Mouse (Mus musculus) CH12.LX (cell line): ENCODE data around the gene Cd3e. TPM values are rescaled to one million over a fixed set of nuclear protein-coding genes. Genes with fewer than 3 reads are reported as not detected.

ENCODE experiments used
- DNase-seq: peaks from one replicate; pipeline ENCODE4 v3.0.0-alpha.2; 2013; ENCODE audit errors: extremely low read depth
- H3K27ac ChIP-seq: 2 replicates; pipeline ENCODE4 v1.5.1; 2012; ENCODE audit warnings: low read depth, mild to moderate bottlenecking, control low read depth, moderate library complexity; ENCODE audit not compliant: insufficient read depth
- H3K27me3 ChIP-seq: replicated peaks from 2 replicates; pipeline ENCODE3; 2012; ENCODE audit warnings: inconsistent platforms
- H3K36me3 ChIP-seq, 2 experiments: replicated peaks in 1 of 2; 2 replicates each; pipeline versions ENCODE3 to v1.6.1; 2012; ENCODE audit warnings: inconsistent platforms in 1 of 2, low read length in 1 of 2, mild to moderate bottlenecking in 1 of 2, mixed read lengths in 1 of 2, moderate library complexity in 1 of 2; ENCODE audit not compliant: control insufficient read depth in 1 of 2, insufficient read depth in 1 of 2
- H3K4me1 ChIP-seq, 2 experiments: 2 replicates each; pipeline ENCODE4 v1.6.1; 2012; ENCODE audit warnings: inconsistent platforms in 1 of 2, moderate library complexity in 1 of 2; ENCODE audit not compliant: insufficient read depth in 2 of 2, control insufficient read depth in 1 of 2
- H3K4me2 ChIP-seq: 2 replicates; pipeline ENCODE4 v1.6.1; 2012; ENCODE audit warnings: low read depth, mild to moderate bottlenecking, control low read depth; ENCODE audit not compliant: poor library complexity, insufficient read depth, severe bottlenecking
- H3K4me3 ChIP-seq, 3 experiments: fragments of 150-350 bp in 1 of 3; sonication (generic) in 1 of 3; replicated peaks in 1 of 3; 2 replicates each; pipeline versions ENCODE3 to v1.5.1; 2011 to 2012; ENCODE audit warnings: low read depth in 2 of 3, low read length in 2 of 3, mild to moderate bottlenecking in 2 of 3, moderate library complexity in 2 of 3, control low read depth in 1 of 3, improper control_type of control experiment in 1 of 3, inconsistent platforms in 1 of 3, mixed read lengths in 1 of 3; ENCODE audit not compliant: poor library complexity in 1 of 3
- H3K79me2 ChIP-seq: replicated peaks from 2 replicates; pipeline ENCODE4 v1.6.1; 2012; ENCODE audit warnings: mild to moderate bottlenecking, moderate library complexity; ENCODE audit not compliant: control insufficient read depth, poor library complexity, insufficient read depth, severe bottlenecking; ENCODE audit errors: extremely low read depth
- H3K9ac ChIP-seq: 2 replicates; pipeline ENCODE4 v1.6.1; 2012; ENCODE audit warnings: low read depth, mild to moderate bottlenecking, control low read depth, moderate library complexity; ENCODE audit not compliant: insufficient read depth
- H3K9me3 ChIP-seq: replicated peaks from 2 replicates; pipeline ENCODE3; 2012; ENCODE audit warnings: low read length, inconsistent platforms, mixed read lengths
- BHLHE40 ChIP-seq: IDR thresholded peaks from 2 replicates; pipeline ENCODE4 v1.6.1; 2011; ENCODE audit warnings: mild to moderate bottlenecking, low read depth, low read length, improper control_type of control experiment
- CTCF ChIP-seq, 2 experiments: IDR thresholded peaks in 1 of 2; conservative IDR thresholded peaks in 1 of 2; 2 replicates each; pipeline ENCODE4 v1.5.1; 2011 to 2012; ENCODE audit warnings: low read depth in 2 of 2, low read length in 2 of 2, improper control_type of control experiment in 1 of 2, inconsistent platforms in 1 of 2, mild to moderate bottlenecking in 1 of 2, moderate library complexity in 1 of 2
- ELF1 ChIP-seq: IDR thresholded peaks from 2 replicates; pipeline ENCODE4 v1.6.1; 2014; ENCODE audit warnings: low read depth, mild to moderate bottlenecking, inconsistent platforms, low read length, improper control_type of control experiment
- EP300 ChIP-seq: IDR thresholded peaks from 2 replicates; pipeline ENCODE4 v1.6.1; 2011; ENCODE audit warnings: low read length, improper control_type of control experiment
- GABPA ChIP-seq: IDR thresholded peaks from 2 replicates; pipeline ENCODE4 v1.6.1; 2012; ENCODE audit warnings: low read depth, low read length, improper control_type of control experiment, inconsistent platforms; ENCODE audit not compliant: insufficient replicate concordance
- HCFC1 ChIP-seq: IDR thresholded peaks from 2 replicates; pipeline ENCODE4 v1.6.1; 2012; ENCODE audit warnings: low read depth, mild to moderate bottlenecking, inconsistent platforms, low read length, improper control_type of control experiment
- IRF4 ChIP-seq: IDR thresholded peaks from 2 replicates; pipeline ENCODE4 v1.6.1; 2014; ENCODE audit warnings: low read depth, mild to moderate bottlenecking, inconsistent platforms, low read length, improper control_type of control experiment
- JUN ChIP-seq: IDR thresholded peaks from 2 replicates; pipeline ENCODE4 v1.6.1; 2011; ENCODE audit warnings: low read depth, mild to moderate bottlenecking, low read length, improper control_type of control experiment, moderate library complexity; ENCODE audit not compliant: insufficient read depth
- JUND ChIP-seq: conservative IDR thresholded peaks from 2 replicates; pipeline ENCODE4 v1.6.1; 2011; ENCODE audit warnings: low read depth, low read length, improper control_type of control experiment
- KAT2A ChIP-seq: IDR thresholded peaks from 2 replicates; pipeline ENCODE4 v1.6.1; 2012; ENCODE audit warnings: low read length, improper control_type of control experiment, inconsistent platforms; ENCODE audit not compliant: insufficient replicate concordance
- MAFK ChIP-seq: IDR thresholded peaks from 2 replicates; pipeline ENCODE4 v1.6.1; 2011; ENCODE audit warnings: low read length, improper control_type of control experiment; ENCODE audit not compliant: insufficient replicate concordance
- MAX ChIP-seq: IDR thresholded peaks from 2 replicates; pipeline ENCODE4 v1.6.1; 2011; ENCODE audit warnings: low read length, improper control_type of control experiment
- MAZ ChIP-seq: IDR thresholded peaks from 2 replicates; pipeline ENCODE4 v1.6.1; 2012; ENCODE audit warnings: low read depth, mild to moderate bottlenecking, inconsistent platforms, low read length, improper control_type of control experiment, moderate library complexity
- MEF2A ChIP-seq: IDR thresholded peaks from 2 replicates; pipeline ENCODE4 v1.6.1; 2014; ENCODE audit warnings: low read depth, mild to moderate bottlenecking, inconsistent platforms, low read length, improper control_type of control experiment, borderline replicate concordance
- MXI1 ChIP-seq: IDR thresholded peaks from 2 replicates; pipeline ENCODE4 v1.6.1; 2011; ENCODE audit warnings: mild to moderate bottlenecking, low read depth, low read length, improper control_type of control experiment
- NELFE ChIP-seq: IDR thresholded peaks from 2 replicates; pipeline ENCODE4 v1.6.1; 2011; ENCODE audit warnings: low read depth, low read length, improper control_type of control experiment
- PAX5 ChIP-seq: IDR thresholded peaks from 2 replicates; pipeline ENCODE4 v1.6.1; 2012; ENCODE audit warnings: low read length, inconsistent platforms, mixed read lengths
- POLR2A ChIP-seq: IDR thresholded peaks from 2 replicates; pipeline ENCODE4 v1.6.1; 2011; ENCODE audit warnings: low read depth, mild to moderate bottlenecking, improper control_type of control experiment, low read length
- POLR2AphosphoS2 ChIP-seq: IDR thresholded peaks from 2 replicates; pipeline ENCODE4 v1.6.1; 2011; ENCODE audit warnings: low read depth, low read length, improper control_type of control experiment
- RAD21 ChIP-seq: IDR thresholded peaks from 2 replicates; pipeline ENCODE4 v1.6.1; 2011; ENCODE audit warnings: low read depth, mild to moderate bottlenecking, low read length, improper control_type of control experiment, moderate library complexity
- RCOR1 ChIP-seq: conservative IDR thresholded peaks from 2 replicates; pipeline ENCODE4 v1.6.1; 2012; ENCODE audit warnings: low read depth, mild to moderate bottlenecking, inconsistent platforms, low read length, improper control_type of control experiment
- TCF12 ChIP-seq: IDR thresholded peaks from 2 replicates; pipeline ENCODE4 v1.6.1; 2014; ENCODE audit warnings: low read depth, mild to moderate bottlenecking, inconsistent platforms, low read length, improper control_type of control experiment
- USF1 ChIP-seq: IDR thresholded peaks from 2 replicates; pipeline ENCODE4 v1.6.1; 2014; ENCODE audit warnings: low read depth, mild to moderate bottlenecking, inconsistent platforms, low read length, improper control_type of control experiment
- ZKSCAN1 ChIP-seq: IDR thresholded peaks from 2 replicates; pipeline ENCODE4 v1.6.1; 2012; ENCODE audit warnings: low read depth, inconsistent platforms, low read length, improper control_type of control experiment, borderline replicate concordance
- ZNF384 ChIP-seq: IDR thresholded peaks from 2 replicates; pipeline ENCODE4 v1.6.1; 2012; ENCODE audit warnings: low read depth, low read length, improper control_type of control experiment, inconsistent platforms
- dilution Hi-C: fragments of 300-500 bp; cut with MboI; formaldehyde crosslinking; loops from 2 replicates; pipeline ENCODE4 v1.14.3; 2020; ENCODE audit warnings: low sequenced_read_pairs; ENCODE audit not compliant: extremely low pct_unique_long_range_greater_than_20kb, extremely low pct_ligation_motif_present
- in situ Hi-C: fragments of 300-500 bp; cut with MboI; formaldehyde crosslinking; loops from 3 replicates; pipeline ENCODE4 v1.14.3; 2019; ENCODE audit warnings: low sequenced_read_pairs, low pct_ligation_motif_present, low pct_unique_long_range_greater_than_20kb, mixed read lengths
- polyA plus RNA-seq: library from polyadenylated mRNA; unstranded; fragments of >175 nt; gene quantifications from 2 replicates; pipeline ENCODE4 v1.2.1, GENCODE M21; 2012; ENCODE audit warnings: low read depth; ENCODE audit not compliant: insufficient read length
- total RNA-seq, 2 experiments: library from RNA; depleted of rRNA; stranded (reverse); fragments of 300-350 nt in 1 of 2; fragments of >200 nt in 1 of 2; gene quantifications; 2 replicates each; pipeline ENCODE4 v1.2.3; 2012 to 2014

Cd3e gene
- total and polyA plus RNA-seq, 3 experiments: not detected

DNA sequence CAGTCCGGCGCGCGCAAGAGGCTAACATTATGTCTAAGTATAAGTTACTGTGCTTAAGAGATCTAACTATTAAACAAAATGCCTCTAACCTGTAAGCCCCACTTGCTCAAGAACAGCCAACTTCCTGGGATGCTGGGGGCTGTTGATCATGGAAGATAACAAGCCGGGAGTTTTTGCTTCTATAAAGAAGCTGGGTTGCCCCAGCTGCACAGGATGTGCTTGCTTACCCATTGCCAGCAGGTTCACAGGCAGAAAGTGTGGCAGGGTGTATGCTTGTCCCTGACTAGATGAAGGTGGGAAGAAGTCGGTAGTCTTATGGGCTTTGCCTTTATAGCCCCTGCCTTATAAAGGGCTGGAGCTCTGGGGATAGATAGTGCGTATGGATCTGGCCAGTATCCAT is 12.8 kb downstream of the Cd3e start:
- Histone ChIP-seq H3K79me2 (no peaks in the 10 kb centered on the region), H3K27me3 (no peaks in the 10 kb centered on the region), H3K4me1 (peaks cover 7 to 16% of the 10 kb centered on the region in 2 experiments; a peak in 3 of 4 replicates), H3K27ac (no peak overlapping the region), H3K4me3 (no peak overlapping the region), H3K36me3 (no peaks in the 10 kb centered on the region), H3K9me3 (no peaks in the 10 kb centered on the region), H3K4me2 (no peak overlapping the region), H3K9ac (no peak overlapping the region)
- in situ Hi-C loops: no loop called here
- dilution Hi-C loops: no loop called here
- TF ChIP-seq NELFE (no peak), JUN (no peak), POLR2A (no peak), JUND (no peak), RCOR1 (no peak), HCFC1 (no peak), PAX5 (no peak), ELF1 (no peak), EP300 (no peak), KAT2A (no peak), ZNF384 (no peak), POLR2AphosphoS2 (no peak), USF1 (no peak)
- DNase-seq: no peak

DNA sequence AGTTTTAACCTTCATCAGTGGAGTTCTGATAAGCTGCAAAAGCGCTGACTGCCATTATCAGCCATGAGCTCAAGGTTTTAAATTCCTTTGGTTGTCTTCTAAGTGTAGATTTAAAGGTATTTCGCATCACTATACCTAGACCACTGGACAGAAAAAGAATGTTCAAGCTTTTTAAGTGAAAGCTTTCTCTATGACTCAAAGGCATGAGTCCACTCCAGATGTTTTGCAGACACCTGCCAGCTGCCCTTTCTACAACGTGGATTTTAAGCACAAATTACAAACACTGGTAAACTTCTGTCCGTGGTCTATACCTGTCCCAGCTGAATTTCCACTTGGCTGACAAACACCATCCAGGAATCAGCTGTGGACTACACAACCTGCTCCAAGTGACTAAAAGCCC is 14.5 kb downstream of the Cd3e start:
- TF ChIP-seq MXI1 (0 out of 2 replicates have a peak, but pooled peaks have one; percentile 26), MAX (peak; percentile 40; the same call in 1 of the 2 replicates), JUND (peak; percentile 5; the same call in 1 of the 2 replicates), BHLHE40 (peak; percentile 50), NELFE (no peak), EP300 (peak; percentile 51), RAD21 (no peak), RCOR1 (0 out of 2 replicates have a peak, but pooled peaks have one; percentile 50), HCFC1 (no peak), CTCF (conservative IDR thresholded peaks at IDR 0.05 in 1 of 2, IDR thresholded peaks at IDR 0.05 in 1 of 2; ENCODE audit: low read depth in 2 of 2, low read length in 2 of 2) (no peak), ZKSCAN1 (no peak), IRF4 (peak; percentile 60; the same call in 1 of the 2 replicates), ZNF384 (no peak), JUN (peak; percentile 4; the same call in 1 of the 2 replicates), MAZ (no peak), PAX5 (no peak), MEF2A (no peak), MAFK (no peak), TCF12 (peak; percentile 88), POLR2AphosphoS2 (no peak), POLR2A (no peak), GABPA (no peak)
- H3K27me3 ChIP-seq: no peaks in the 10 kb centered on the region

More for the DNA sequence above, 14.5 kb downstream of the Cd3e start:
- no peak for DNase-seq
- peak overlapping the region; percentile 33; the same call in 1 of the 2 replicates for H3K9ac ChIP-seq
- in situ Hi-C loops: no loop called here
- H3K36me3 ChIP-seq: no peaks in the 10 kb centered on the region
- H3K4me3 ChIP-seq: no peak overlapping the region
- no peaks in the 10 kb centered on the region for H3K9me3 ChIP-seq
- dilution Hi-C loops: no loop called here
- peaks cover 7 to 16% of the 10 kb centered on the region in 2 experiments; a peak in 3 of 4 replicates for H3K4me1 ChIP-seq
- no peak overlapping the region for H3K27ac ChIP-seq
- H3K79me2 ChIP-seq: no peaks in the 10 kb centered on the region
- peak overlapping the region; percentile 38; the same call in 1 of the 2 replicates for H3K4me2 ChIP-seq
